Mouse (Mus musculus) heart, embryonic 13.5 days (tissue): ENCODE data around the gene Ccdc124. TPM values are rescaled to one million over a fixed set of nuclear protein-coding genes. Genes with fewer than 3 reads are reported as not detected.

Experiments used
- ATAC-seq: fragments of 200-750 bp; cut with Nextera tagmentation; 2 replicates; pipeline ENCODE4 v1.8.0; 2017; ENCODE audit warnings: moderate TSS enrichment; ENCODE audit not compliant: insufficient number of reproducible peaks, low FRiP score, low TSS enrichment; ENCODE audit errors: extremely low read depth
- H3K27ac ChIP-seq: fragments of 300-500 bp; sonication (generic); replicated peaks from 2 replicates; pipeline ENCODE4 v1.5.1; 2015; ENCODE audit warnings: moderate library complexity, mild to moderate bottlenecking, inconsistent platforms
- H3K27me3 ChIP-seq: fragments of 300-500 bp; sonication (generic); replicated peaks from 2 replicates; pipeline ENCODE4 v1.6.1; 2015; ENCODE audit warnings: mild to moderate bottlenecking, inconsistent platforms
- H3K36me3 ChIP-seq: fragments of 300-500 bp; sonication (generic); 2 replicates; pipeline ENCODE4 v1.6.1; 2015; ENCODE audit warnings: mild to moderate bottlenecking, inconsistent platforms
- H3K4me1 ChIP-seq: fragments of 300-500 bp; sonication (generic); 2 replicates; pipeline ENCODE4 v1.6.1; 2015; ENCODE audit warnings: inconsistent platforms
- H3K4me2 ChIP-seq: fragments of 300-500 bp; sonication (generic); 2 replicates; pipeline ENCODE4 v1.6.1; 2015; ENCODE audit warnings: inconsistent platforms, mild to moderate bottlenecking, moderate library complexity
- H3K4me3 ChIP-seq: fragments of 300-500 bp; sonication (generic); 2 replicates; pipeline ENCODE4 v1.5.1; 2015; ENCODE audit warnings: moderate library complexity, mild to moderate bottlenecking, inconsistent platforms
- H3K9ac ChIP-seq: fragments of 300-500 bp; sonication (generic); 2 replicates; pipeline ENCODE4 v1.6.1; 2015; ENCODE audit warnings: inconsistent platforms, mild to moderate bottlenecking, moderate library complexity
- H3K9me3 ChIP-seq: fragments of 300-500 bp; sonication (generic); 2 replicates; pipeline ENCODE4 v1.6.1; 2016; ENCODE audit warnings: inconsistent platforms
- WGBS: fragments of 180-500 bp; shearing (Covaris S2); methylation state at CpG from one replicate; pipeline ENCODE4 v1.1.7; 2015; ENCODE audit warnings: mixed read lengths; 5-methylcytosine and 5-hydroxymethylcytosine counted together
- polyA plus RNA-seq: library from polyadenylated mRNA; unstranded; fragments of >200 nt; fragmentation: Nextera tagmentation; extraction: Ambion mirVana; gene quantifications from 2 replicates; pipeline ENCODE4 v1.2.1, GENCODE M21; 2015

Ccdc124 gene
- polyA plus RNA-seq, 1 experiment from 2014 or later: 89.0 TPM

DNA sequence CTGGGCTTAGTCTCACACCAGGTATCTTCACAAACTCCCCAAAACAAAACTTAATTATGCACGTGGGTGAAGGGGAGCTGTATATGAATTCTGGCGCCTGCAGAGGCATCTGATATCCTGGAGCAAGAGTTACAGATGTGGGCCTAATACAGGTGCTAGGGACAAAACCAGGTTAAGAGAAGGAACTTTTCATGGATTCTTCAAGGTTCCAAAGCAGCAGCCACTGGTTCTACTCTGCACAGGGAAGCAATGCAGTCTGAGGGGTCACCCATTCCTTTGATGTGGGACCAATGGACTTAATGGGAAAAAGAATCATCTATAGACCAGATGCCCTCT is 20.6 kb upstream of the Ccdc124 start:
- 55% methylated on average over 2 of the region's 2 CpGs for WGBS
- Histone ChIP-seq H3K27me3 (peaks cover 54% of the 10 kb centered on the region), H3K4me3 (no peak overlapping the region)

DNA sequence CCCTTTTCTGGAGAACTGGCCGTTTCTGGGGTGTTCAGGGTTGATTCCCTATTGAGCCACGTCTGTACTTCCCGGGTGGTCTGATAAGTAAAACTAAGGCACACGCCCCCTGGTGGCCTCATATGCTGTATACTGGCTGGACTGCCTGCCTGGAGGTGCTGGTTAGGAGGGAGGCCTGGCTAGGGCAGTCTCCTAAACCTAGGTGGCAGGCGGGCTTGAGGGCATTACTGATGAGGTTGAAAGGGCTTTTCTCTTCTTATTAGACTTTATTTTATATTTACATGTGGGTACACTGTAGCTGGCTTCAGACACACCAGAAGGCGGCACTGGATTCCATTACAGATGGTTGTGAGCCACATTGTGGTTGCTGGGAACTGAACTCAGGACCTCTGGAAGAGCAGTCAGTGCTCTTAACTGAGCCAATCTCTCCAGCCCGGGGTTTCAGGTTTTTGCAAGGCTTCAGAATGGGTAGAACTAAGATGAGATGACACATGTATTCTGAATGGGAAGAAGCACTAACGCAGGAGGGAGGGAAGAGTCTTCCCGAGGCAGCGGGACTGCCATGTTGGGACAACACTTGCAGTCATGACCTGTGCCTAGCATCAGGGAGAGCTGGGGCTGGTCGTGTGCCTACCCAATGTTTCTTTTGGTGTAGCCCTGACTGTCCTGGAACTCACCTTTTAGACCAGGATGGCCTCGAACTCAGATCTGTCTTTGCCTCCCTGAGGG is 20.1 kb upstream of the Ccdc124 start:
- peaks cover 59% of the 10 kb centered on the region for H3K27me3 ChIP-seq

More for the DNA sequence above, 20.6 kb upstream of the Ccdc124 start:
- H3K4me1 ChIP-seq: peaks cover 29% of the 10 kb centered on the region
- no peak overlapping the region for H3K9ac ChIP-seq
- peaks cover 25% of the 10 kb centered on the region for H3K36me3 ChIP-seq
- no peak overlapping the region for H3K4me2 ChIP-seq
- no peak for ATAC-seq
- H3K27ac ChIP-seq: no peak overlapping the region
- H3K9me3 ChIP-seq: 0 out of 2 replicates have a peak, but pooled peaks cover 3% of the 10 kb centered on the region

DNA sequence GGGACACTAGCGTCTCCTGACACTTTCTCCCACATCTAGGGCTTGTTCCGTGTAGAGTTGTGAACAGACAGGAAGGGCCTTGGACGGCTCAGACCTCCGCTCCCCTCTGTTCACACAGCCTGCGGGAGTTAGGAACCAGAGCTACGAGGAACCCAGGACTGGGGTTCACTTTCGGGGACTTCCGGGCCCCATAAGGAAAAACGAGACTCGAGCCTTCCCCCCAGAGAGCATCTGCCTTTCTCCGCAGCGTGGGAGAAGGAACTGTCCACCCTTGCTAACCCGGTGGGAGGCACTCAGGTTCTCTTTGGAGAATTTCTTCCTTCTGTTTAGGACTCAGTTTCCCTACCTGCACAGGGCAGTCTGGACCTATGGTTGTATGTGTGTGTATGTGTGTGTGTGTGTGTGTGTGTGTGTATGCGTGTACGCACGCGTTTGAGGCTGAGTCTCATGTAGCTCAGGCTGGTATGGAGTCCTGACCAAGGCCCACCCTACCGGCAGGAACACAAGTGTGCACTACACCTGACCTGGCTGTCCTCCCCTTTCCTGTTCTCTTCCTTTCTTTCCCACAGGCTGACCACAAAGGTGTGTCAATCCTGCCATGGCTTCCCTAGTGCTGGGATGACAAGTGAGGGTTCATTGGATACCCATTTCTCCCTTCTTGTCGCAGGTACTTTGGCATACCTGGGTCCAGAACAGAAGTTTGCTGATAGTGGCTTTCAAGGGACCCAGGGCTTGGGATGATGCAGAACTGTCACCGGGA is 19.3 kb upstream of the Ccdc124 start:
- peaks cover 67% of the 10 kb centered on the region for H3K27me3 ChIP-seq
- ATAC-seq: no peak
- 25% methylated on average over 20 of the region's 20 CpGs for WGBS

More for the DNA sequence above, 20.1 kb upstream of the Ccdc124 start:
- Histone ChIP-seq H3K9me3 (0 out of 2 replicates have a peak, but pooled peaks cover 3% of the 10 kb centered on the region), H3K4me3 (no peak overlapping the region), H3K4me2 (no peak overlapping the region), H3K36me3 (peaks cover 25% of the 10 kb centered on the region), H3K4me1 (peaks cover 29% of the 10 kb centered on the region), H3K9ac (no peak overlapping the region), H3K27ac (no peak overlapping the region)
- ATAC-seq: no peak
- WGBS: 30% methylated on average over 12 of the region's 12 CpGs

DNA sequence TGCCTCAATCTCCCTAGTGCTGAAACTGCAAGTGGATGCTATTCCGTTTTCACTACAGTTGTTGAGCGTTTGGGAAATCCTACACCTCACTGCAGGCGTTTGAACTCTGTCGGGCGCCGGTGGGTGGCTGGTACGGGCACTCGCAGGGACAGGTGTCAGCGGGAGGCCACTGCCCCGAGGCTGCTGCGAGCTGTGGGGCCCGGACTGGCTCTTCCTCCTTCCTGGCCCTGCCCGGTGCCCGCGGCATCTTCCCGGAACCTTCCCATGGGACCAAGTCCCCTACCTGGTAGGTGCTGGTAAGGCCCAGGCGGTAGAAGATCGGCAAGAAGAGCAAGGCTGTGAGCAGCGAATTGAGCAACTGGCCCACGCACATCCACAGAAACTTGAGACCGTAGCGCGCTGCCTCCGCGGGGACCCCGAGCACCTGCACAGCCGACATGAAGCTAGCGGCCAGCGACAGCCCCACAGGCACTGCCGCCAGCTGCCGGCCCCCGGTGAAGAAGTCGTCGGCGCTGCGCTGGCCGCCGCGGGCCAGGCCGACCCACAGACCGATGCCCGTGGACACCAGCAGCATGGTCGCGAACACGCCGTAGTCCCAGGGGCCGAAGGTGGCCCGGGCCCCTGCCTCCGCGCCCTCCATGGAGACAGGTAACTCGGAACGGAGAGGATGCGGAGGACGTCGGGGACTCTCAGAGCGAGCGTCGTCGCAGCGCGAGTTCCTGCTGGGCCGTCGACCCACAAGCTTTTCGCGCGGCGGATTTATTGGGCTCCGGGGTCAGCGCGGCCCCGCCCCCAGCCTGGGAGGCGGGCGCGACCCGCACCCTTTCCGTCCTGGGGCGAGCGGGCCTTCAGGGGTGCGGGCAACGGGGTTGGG is 18.5 kb upstream of the Ccdc124 start, which contains the start of gene Slc5a5:
Gene Slc5a5 (minus strand): TSS at position 736 of the 874 bp plus-strand sequence.
- ATAC-seq: no peak
- peaks cover 24% of the 10 kb centered on the region for H3K4me1 ChIP-seq
- 0 out of 2 replicates have a peak, but pooled peaks cover 3% of the 10 kb centered on the region for H3K9me3 ChIP-seq
- H3K9ac ChIP-seq: peak within 1 kb of the TSS; percentile 60
- peaks cover 74% of the 10 kb centered on the region for H3K27me3 ChIP-seq
- peak within 1 kb of the TSS; percentile 40 for H3K4me3 ChIP-seq
- H3K4me2 ChIP-seq: peak within 1 kb of the TSS; percentile 58
- no peak within 1 kb of the TSS for H3K27ac ChIP-seq
- H3K36me3 ChIP-seq: peaks cover 25% of the 10 kb centered on the region
- 2% methylated on average over 80 of the region's 80 CpGs for WGBS

More for the DNA sequence above, 19.3 kb upstream of the Ccdc124 start:
- Histone ChIP-seq H3K4me3 (peak overlapping the region; percentile 40), H3K9me3 (0 out of 2 replicates have a peak, but pooled peaks cover 3% of the 10 kb centered on the region), H3K36me3 (peaks cover 25% of the 10 kb centered on the region), H3K9ac (peak overlapping the region; percentile 60; the same call in 1 of the 2 replicates), H3K27ac (no peak overlapping the region), H3K4me2 (peak overlapping the region; percentile 58), H3K4me1 (peaks cover 24% of the 10 kb centered on the region)

DNA sequence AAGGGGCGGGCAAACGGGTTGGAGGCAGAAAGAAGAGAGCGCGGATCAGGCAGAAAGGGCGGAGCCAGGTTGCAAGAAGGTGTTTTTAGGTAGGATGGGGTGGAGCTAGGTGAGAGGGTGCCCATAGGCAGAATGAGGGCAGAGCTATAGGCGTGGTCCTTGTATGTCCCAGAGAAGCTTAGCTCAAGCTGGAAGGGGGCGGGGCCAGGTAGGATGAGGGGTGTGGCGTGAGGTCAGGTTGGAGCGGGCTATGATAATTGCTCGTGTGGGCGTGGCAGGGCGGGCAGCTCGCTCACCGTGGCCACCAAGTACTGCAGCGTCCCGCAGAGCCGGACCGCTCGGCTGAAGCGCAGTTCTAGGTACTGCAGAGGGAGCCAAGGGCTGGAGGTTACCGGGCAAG is 17.6 kb upstream of the Ccdc124 start:
- H3K9ac ChIP-seq: no peak overlapping the region
- no peak overlapping the region for H3K4me2 ChIP-seq
- peaks cover 25% of the 10 kb centered on the region for H3K36me3 ChIP-seq
- WGBS: 9% methylated on average over 21 of the region's 21 CpGs
- peaks cover 22% of the 10 kb centered on the region for H3K4me1 ChIP-seq
- H3K27ac ChIP-seq: no peak overlapping the region
- peaks cover 82% of the 10 kb centered on the region for H3K27me3 ChIP-seq
- H3K4me3 ChIP-seq: no peak overlapping the region
- ATAC-seq: no peak
- 0 out of 2 replicates have a peak, but pooled peaks cover 3% of the 10 kb centered on the region for H3K9me3 ChIP-seq

DNA sequence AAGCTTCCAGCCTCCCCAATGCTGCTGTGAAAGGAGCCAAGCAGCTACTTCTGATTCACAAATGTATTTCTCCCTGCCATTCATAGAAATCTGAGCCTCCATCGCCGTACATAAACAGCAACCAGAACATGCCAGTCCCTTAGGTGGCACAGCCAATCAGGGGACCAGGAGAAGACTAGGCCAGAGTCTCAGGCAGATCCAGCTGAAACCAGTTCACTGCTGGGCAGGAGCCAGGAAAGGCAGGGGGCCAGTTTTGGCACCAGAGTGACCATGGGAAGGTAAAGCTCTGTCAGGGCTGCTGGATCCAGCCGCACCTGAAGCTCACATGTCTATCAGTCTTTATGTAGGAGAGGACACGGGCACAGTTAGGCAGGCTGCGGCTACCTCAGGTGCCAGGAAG is 16.9 kb upstream of the Ccdc124 start:
- Histone ChIP-seq H3K27ac (no peak overlapping the region), H3K27me3 (peaks cover 89% of the 10 kb centered on the region), H3K4me2 (no peak overlapping the region), H3K9ac (no peak overlapping the region), H3K4me1 (peaks cover 15% of the 10 kb centered on the region), H3K9me3 (0 out of 2 replicates have a peak, but pooled peaks cover 3% of the 10 kb centered on the region), H3K4me3 (no peak overlapping the region), H3K36me3 (peaks cover 21% of the 10 kb centered on the region)
- no peak for ATAC-seq
- 85% methylated on average over 5 of the region's 5 CpGs for WGBS

DNA sequence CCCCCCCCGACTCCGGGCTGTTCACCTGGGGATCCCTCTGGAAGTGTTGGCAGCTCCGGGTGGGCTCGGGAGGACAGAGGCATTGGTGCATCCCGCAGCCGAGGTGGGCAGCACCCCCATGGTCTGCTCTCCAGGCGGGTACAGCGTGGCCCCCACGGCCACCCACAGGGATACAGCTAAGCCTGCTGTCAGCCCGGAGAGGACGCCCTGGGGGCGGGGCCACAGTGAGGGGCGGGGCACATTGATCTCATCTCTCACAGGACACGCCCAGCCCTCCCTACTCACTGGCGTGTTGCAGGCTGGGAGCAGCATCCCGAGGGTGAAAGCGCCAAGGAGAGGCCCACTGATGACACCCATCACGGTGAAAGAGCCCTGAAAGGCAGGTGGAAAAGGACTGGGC is 13.9 kb upstream of the Ccdc124 start:
- Histone ChIP-seq H3K4me2 (no peak overlapping the region), H3K36me3 (no peaks in the 10 kb centered on the region), H3K4me3 (no peak overlapping the region), H3K27me3 (peaks cover 72% of the 10 kb centered on the region), H3K9me3 (0 out of 2 replicates have a peak, but pooled peaks cover 3% of the 10 kb centered on the region), H3K9ac (no peak overlapping the region), H3K4me1 (peaks cover 9% of the 10 kb centered on the region), H3K27ac (no peak overlapping the region)
- 6% methylated on average over 18 of the region's 18 CpGs for WGBS
- ATAC-seq: peak; percentile 27; the same call in 1 of the 2 replicates

DNA sequence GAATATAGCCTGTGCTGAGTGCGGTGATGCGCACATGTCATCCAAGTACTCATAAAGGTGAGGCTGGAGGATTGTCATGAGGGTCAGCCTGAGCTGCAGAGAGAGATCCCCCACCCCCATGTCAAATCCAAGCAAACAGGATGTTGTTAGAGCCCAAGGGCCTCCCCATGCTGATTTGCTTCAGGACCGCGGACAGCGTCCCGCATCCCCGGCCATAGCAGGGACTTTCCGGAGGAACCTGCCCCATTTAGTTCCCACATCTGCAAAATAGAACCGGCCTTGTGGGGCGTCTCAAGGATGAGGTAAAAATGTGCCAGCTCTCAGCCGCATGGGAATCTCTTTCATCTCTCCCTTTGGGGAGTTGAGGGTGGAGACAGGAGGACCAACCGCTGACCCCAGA is 11.9 kb upstream of the Ccdc124 start:
- no peak for ATAC-seq
- H3K4me3 ChIP-seq: no peak overlapping the region
- H3K27ac ChIP-seq: no peak overlapping the region
- peaks cover 51% of the 10 kb centered on the region for H3K27me3 ChIP-seq
- no peaks in the 10 kb centered on the region for H3K36me3 ChIP-seq
- no peaks in the 10 kb centered on the region for H3K9me3 ChIP-seq
- no peak overlapping the region for H3K9ac ChIP-seq
- peaks cover 4% of the 10 kb centered on the region; the same call in 1 of the 2 replicates for H3K4me1 ChIP-seq
- no peak overlapping the region for H3K4me2 ChIP-seq
- WGBS: 14% methylated on average over 12 of the region's 12 CpGs

DNA sequence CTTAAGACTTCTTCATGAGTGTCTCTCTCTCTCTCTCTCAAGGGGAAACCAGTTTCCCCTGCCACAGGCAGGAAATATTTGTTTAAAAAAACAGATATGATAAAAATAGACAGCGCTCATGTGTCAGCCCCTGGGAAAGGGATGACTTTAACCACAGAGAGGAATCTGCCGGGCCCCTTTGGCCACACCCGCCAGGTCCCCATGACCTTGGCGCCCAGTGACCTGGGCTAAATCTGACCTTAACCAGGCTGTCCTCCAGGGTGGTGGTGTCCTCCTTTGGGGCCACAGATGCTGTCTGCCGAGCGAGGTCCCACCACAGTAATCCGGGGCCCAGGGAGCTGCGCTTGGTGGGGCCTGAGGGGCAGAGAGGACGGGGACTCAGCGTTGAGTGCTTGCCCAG is 10.9 kb upstream of the Ccdc124 start:
- no peak for ATAC-seq

DNA sequence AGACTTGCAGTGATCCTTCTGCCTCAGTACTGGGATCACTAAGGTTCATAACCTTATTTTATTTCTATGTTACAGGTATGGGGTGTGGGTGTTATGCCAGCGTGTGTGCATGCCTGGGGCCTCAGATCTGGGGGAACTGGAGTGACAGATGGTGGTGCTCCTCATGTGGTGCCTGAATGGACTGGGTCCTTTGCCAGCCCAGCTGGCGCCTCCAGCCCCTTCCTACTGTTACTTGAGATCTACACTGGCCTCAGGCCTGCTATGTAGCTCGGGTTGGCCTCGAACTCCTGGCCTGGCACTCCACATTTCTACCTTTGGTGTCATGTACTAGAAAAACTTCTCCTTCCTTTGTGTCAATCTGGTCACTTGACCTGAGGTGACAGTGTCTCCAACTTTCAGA is 10.5 kb upstream of the Ccdc124 start:
- WGBS: 81% methylated on average over 4 of the region's 4 CpGs
- no peak for ATAC-seq
- H3K4me2 ChIP-seq: no peak overlapping the region

More for the DNA sequence above, 10.9 kb upstream of the Ccdc124 start:
- Histone ChIP-seq H3K27ac (no peak overlapping the region), H3K9me3 (no peaks in the 10 kb centered on the region), H3K27me3 (peaks cover 48% of the 10 kb centered on the region), H3K4me1 (peaks cover 12% of the 10 kb centered on the region), H3K9ac (no peak overlapping the region), H3K4me2 (no peak overlapping the region), H3K4me3 (no peak overlapping the region), H3K36me3 (no peaks in the 10 kb centered on the region)
- 73% methylated on average over 10 of the region's 10 CpGs for WGBS

More for the DNA sequence above, 10.5 kb upstream of the Ccdc124 start:
- peaks cover 12% of the 10 kb centered on the region for H3K4me1 ChIP-seq
- H3K9ac ChIP-seq: no peak overlapping the region
- H3K9me3 ChIP-seq: no peaks in the 10 kb centered on the region
- peaks cover 45% of the 10 kb centered on the region for H3K27me3 ChIP-seq
- H3K4me3 ChIP-seq: no peak overlapping the region
- no peak overlapping the region for H3K27ac ChIP-seq
- H3K36me3 ChIP-seq: no peaks in the 10 kb centered on the region
